Mouse (Mus musculus): ENCODE results near the gene Rasgrp2. TPM values are rescaled to one million over a fixed set of nuclear protein-coding genes. Genes with fewer than 3 reads are reported as not detected.
A peak's percentile ranks its signal among the peaks of the same experiment; 100 is the strongest.

Rasgrp2 gene
- polyA plus RNA-seq, 1 experiment from 2014 or later = 34.8 TPM

DNA sequence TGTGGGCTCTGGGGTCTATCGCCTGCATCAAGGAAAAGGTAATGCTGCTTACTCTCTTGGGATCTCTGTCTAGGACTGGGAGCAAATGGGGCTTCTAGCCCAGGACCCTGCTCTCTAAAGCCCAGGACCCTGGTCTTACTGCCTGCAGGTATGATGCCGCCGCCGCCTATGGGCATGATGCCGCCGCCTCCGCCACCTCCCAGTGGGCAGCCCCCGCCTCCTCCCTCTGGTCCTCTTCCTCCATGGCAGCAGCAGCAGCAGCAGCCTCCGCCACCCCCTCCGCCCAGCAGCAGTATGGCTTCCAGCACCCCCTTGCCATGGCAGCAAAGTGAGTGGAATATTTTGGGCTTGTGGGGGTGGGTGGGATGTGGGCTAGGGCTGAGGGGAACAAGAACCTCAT is 24.6 kb upstream of the Rasgrp2 start:
- WGBS = 96% methylated on average over 10 of the region's 10 CpGs

GRCm38 (mm10) chr19:6375423-6376254 is 23.5 kb upstream of the Rasgrp2 start:
- no peaks in the 10 kb centered on the region for H3K9me3 ChIP-seq (ENCODE audit: low read depth, low read length)
- 92% methylated on average over 42 of the region's 42 CpGs for WGBS
- no peak overlapping the region for H3K9ac ChIP-seq
- H3K27me3 ChIP-seq (ENCODE audit: insufficient read depth, low read length) = no peaks in the 10 kb centered on the region
- TF ChIP-seq CTCF (IDR thresholded peaks at IDR 0.05; ENCODE audit: low read depth) = no peak
- H3K4me2 ChIP-seq = no peak overlapping the region
- no peak for ATAC-seq (ENCODE audit: insufficient read depth)
- H3K4me1 ChIP-seq (ENCODE audit: insufficient read depth) = no peaks in the 10 kb centered on the region
- H3K27ac ChIP-seq (ENCODE audit: low read depth) = no peak overlapping the region
- no peak for DNase-seq
- H3K36me3 ChIP-seq (ENCODE audit: insufficient read depth) = peaks cover 97% of the 10 kb centered on the region
- H3K4me3 ChIP-seq (ENCODE audit: low read depth, low read length) = no peak overlapping the region

More for the DNA sequence above, 24.6 kb upstream of the Rasgrp2 start:
- no peak overlapping the region for H3K27ac ChIP-seq (ENCODE audit: low read depth)
- no peaks in the 10 kb centered on the region for H3K27me3 ChIP-seq (ENCODE audit: insufficient read depth, low read length)
- H3K4me1 ChIP-seq (ENCODE audit: insufficient read depth) = no peaks in the 10 kb centered on the region
- DNase-seq = no peak
- peaks cover 100% of the 10 kb centered on the region for H3K36me3 ChIP-seq (ENCODE audit: insufficient read depth)
- H3K4me2 ChIP-seq = no peak overlapping the region
- H3K9ac ChIP-seq = no peak overlapping the region
- H3K4me3 ChIP-seq (ENCODE audit: low read depth, low read length) = no peak overlapping the region
- ATAC-seq (ENCODE audit: insufficient read depth) = no peak
- no peak for TF ChIP-seq CTCF (IDR thresholded peaks at IDR 0.05; ENCODE audit: low read depth)
- no peaks in the 10 kb centered on the region for H3K9me3 ChIP-seq (ENCODE audit: low read depth, low read length)

DNA sequence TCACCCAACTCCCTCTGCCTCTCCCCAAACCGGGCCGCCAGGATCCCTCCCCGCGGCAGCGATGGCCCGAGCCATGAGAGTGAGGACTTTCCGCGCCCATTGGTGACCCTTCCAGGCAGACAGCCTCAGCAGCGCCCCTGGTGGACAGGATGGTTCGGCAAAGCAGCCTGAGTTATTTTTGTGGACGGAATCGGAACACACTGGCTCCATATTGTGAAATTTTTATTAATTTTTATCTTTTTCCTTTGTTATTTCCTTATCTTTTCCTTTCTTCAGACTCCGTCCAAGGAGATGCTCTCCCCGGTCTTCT is 22.9 kb upstream of the Rasgrp2 start:
- peak; percentile 74 for TF ChIP-seq CTCF (IDR thresholded peaks at IDR 0.05; ENCODE audit: low read depth)
- H3K27me3 ChIP-seq (ENCODE audit: insufficient read depth, low read length) = no peaks in the 10 kb centered on the region
- WGBS = 76% methylated on average over 14 of the region's 14 CpGs
- H3K27ac ChIP-seq (ENCODE audit: low read depth) = no peak overlapping the region
- peaks cover 91% of the 10 kb centered on the region for H3K36me3 ChIP-seq (ENCODE audit: insufficient read depth)
- H3K4me1 ChIP-seq (ENCODE audit: insufficient read depth) = no peaks in the 10 kb centered on the region
- ATAC-seq (ENCODE audit: insufficient read depth) (no peak), DNase-seq (peak; percentile 66)
- no peak overlapping the region for H3K4me2 ChIP-seq
- no peak overlapping the region for H3K4me3 ChIP-seq (ENCODE audit: low read depth, low read length)
- no peaks in the 10 kb centered on the region for H3K9me3 ChIP-seq (ENCODE audit: low read depth, low read length)
- H3K9ac ChIP-seq = no peak overlapping the region

- 74% methylated on average over 2 of the region's 2 CpGs for WGBS
- Histone ChIP-seq H3K27ac (ENCODE audit: low read depth) (no peak overlapping the region), H3K4me3 (ENCODE audit: low read depth, low read length) (no peak overlapping the region), H3K9me3 (ENCODE audit: low read depth, low read length) (no peaks in the 10 kb centered on the region), H3K9ac (no peak overlapping the region), H3K36me3 (ENCODE audit: insufficient read depth) (peaks cover 87% of the 10 kb centered on the region), H3K4me2 (no peak overlapping the region), H3K4me1 (ENCODE audit: insufficient read depth) (no peaks in the 10 kb centered on the region), H3K27me3 (ENCODE audit: insufficient read depth, low read length) (no peaks in the 10 kb centered on the region)
- DNase-seq (no peak), ATAC-seq (ENCODE audit: insufficient read depth) (no peak)
- TF ChIP-seq CTCF (IDR thresholded peaks at IDR 0.05; ENCODE audit: low read depth) = no peak
These were observed 22.5 kb upstream of the Rasgrp2 start for GRCm38 (mm10) chr19:6376643-6377042.

DNA sequence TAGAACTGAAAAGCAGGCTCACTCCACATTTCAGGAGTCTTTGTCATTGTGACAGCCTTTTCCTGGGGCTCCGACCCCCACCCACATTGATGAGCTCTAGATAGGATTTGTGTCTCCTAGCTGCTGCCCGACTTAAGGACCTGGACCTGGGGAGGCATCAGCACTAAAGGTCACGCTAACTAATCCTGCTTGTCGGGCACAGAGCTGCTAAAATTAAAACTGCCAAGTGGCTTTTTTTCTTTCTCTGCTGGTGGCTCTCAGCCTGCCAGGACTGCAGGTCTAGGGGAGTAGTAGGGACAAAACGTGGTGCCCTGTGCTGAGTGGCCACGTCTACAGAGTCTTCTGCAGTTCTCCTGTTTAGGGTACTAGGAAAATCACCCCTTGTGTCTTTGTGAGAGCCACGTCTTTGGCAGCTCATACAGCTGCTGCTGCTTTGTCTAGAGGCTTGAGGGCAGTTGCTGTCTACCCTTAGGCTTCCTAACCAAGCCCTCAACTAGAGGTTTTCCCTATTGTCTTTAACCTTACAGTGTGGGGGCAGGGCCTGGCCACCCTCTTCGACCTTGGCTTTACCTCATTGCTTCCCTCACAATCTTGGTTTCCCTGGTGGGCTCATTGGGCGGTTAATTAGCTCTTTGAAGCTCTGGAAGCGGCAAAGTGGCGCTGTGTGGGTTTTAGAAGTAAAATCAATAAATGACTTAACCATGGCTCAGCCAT is 21.7 kb upstream of the Rasgrp2 start:
- 81% methylated on average over 11 of the region's 11 CpGs for WGBS
- no peak overlapping the region for H3K27ac ChIP-seq (ENCODE audit: low read depth)

DNA sequence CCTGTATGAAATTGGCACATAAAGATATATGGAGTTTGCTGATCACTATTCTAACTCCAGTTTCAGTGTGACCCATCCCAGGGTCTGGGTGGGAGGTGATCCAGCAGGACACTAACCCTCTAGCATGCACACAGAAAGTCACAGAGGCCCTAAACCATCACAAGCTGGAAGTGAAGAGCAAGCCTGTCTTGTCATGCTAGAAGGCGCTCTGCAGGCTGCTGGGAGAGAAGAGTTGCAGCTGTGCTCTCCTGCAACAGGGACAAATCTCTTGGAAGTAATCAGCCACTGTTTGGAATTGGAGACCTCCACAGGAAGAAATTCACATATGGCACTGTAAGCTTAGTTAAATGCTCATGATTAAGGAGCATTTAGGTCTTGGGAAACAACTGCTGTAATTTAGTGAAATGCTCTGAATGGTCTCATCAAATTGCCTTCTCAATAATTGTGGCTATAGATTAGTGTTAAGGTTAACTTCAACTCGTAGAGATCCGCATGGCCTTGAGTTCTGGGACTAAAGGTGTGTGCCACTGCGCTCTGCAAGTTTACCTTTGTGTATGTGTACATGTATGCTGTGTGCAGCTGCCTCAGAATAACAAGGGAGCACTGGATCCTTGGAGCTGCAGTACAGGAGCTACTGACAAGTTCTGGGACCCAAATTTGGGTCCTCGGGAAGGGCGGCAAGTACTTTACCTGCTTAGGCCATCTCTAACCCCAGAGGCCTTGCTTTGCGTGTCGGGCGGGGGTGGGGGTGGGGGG is 18.6 kb upstream of the Rasgrp2 start:
- Histone ChIP-seq H3K36me3 (ENCODE audit: insufficient read depth) (peaks cover 47% of the 10 kb centered on the region), H3K9ac (no peak overlapping the region), H3K4me1 (ENCODE audit: insufficient read depth) (no peaks in the 10 kb centered on the region), H3K4me3 (ENCODE audit: low read depth, low read length) (no peak overlapping the region), H3K27me3 (ENCODE audit: insufficient read depth, low read length) (no peaks in the 10 kb centered on the region), H3K4me2 (no peak overlapping the region), H3K9me3 (ENCODE audit: low read depth, low read length) (no peaks in the 10 kb centered on the region), H3K27ac (ENCODE audit: low read depth) (no peak overlapping the region)
- no peak for TF ChIP-seq CTCF (IDR thresholded peaks at IDR 0.05; ENCODE audit: low read depth)
- DNase-seq (peak; percentile 54), ATAC-seq (ENCODE audit: insufficient read depth) (no peak)
- 86% methylated on average over 9 of the region's 9 CpGs for WGBS

More for the DNA sequence above, 21.7 kb upstream of the Rasgrp2 start:
- no peak overlapping the region for H3K4me2 ChIP-seq
- no peak overlapping the region for H3K9ac ChIP-seq
- no peaks in the 10 kb centered on the region for H3K9me3 ChIP-seq (ENCODE audit: low read depth, low read length)
- H3K36me3 ChIP-seq (ENCODE audit: insufficient read depth) = peaks cover 78% of the 10 kb centered on the region
- no peak overlapping the region for H3K4me3 ChIP-seq (ENCODE audit: low read depth, low read length)
- H3K4me1 ChIP-seq (ENCODE audit: insufficient read depth) = no peaks in the 10 kb centered on the region
- TF ChIP-seq CTCF (IDR thresholded peaks at IDR 0.05; ENCODE audit: low read depth) = no peak
- DNase-seq (no peak), ATAC-seq (ENCODE audit: insufficient read depth) (no peak)
- H3K27me3 ChIP-seq (ENCODE audit: insufficient read depth, low read length) = no peaks in the 10 kb centered on the region

- Histone ChIP-seq H3K4me3 (ENCODE audit: low read depth, low read length) (no peak overlapping the region), H3K9ac (no peak overlapping the region), H3K4me1 (ENCODE audit: insufficient read depth) (no peaks in the 10 kb centered on the region), H3K27ac (ENCODE audit: low read depth) (no peak overlapping the region), H3K36me3 (ENCODE audit: insufficient read depth) (peaks cover 41% of the 10 kb centered on the region), H3K9me3 (ENCODE audit: low read depth, low read length) (no peaks in the 10 kb centered on the region), H3K27me3 (ENCODE audit: insufficient read depth, low read length) (no peaks in the 10 kb centered on the region), H3K4me2 (no peak overlapping the region)
- no peak for DNase-seq
- no peak for TF ChIP-seq CTCF (IDR thresholded peaks at IDR 0.05; ENCODE audit: low read depth)
- 92% methylated on average over 5 of the region's 5 CpGs for WGBS
- no peak for ATAC-seq (ENCODE audit: insufficient read depth)
These were observed 17.9 kb upstream of the Rasgrp2 start for GRCm38 (mm10) chr19:6381238-6381637.

Measured in lung, embryonic 14.5 days (tissue).